Mouse (Mus musculus) myocyte (in vitro differentiated cells): Measurements from ENCODE around the gene Dpm2. TPM values are rescaled to one million over a fixed set of nuclear protein-coding genes. Genes with fewer than 3 reads are reported as not detected.

ENCODE experiments used
- H3K27me3 ChIP-seq: one replicate; pipeline ENCODE4 v1.6.1; 2011; ENCODE audit not compliant: control insufficient read depth, insufficient read depth, insufficient read length
- H3K36me3 ChIP-seq: one replicate; pipeline ENCODE4 v1.6.1; 2011; ENCODE audit not compliant: control insufficient read depth, insufficient read depth
- H3K4me2 ChIP-seq: one replicate; pipeline ENCODE4 v1.6.1; 2011; ENCODE audit warnings: low read depth, control low read depth
- H3K4me3 ChIP-seq: one replicate; pipeline ENCODE4 v1.5.1; 2011; ENCODE audit warnings: mild to moderate bottlenecking, control low read depth, moderate library complexity
- H3K79me2 ChIP-seq: one replicate; pipeline ENCODE4 v1.6.1; 2011; ENCODE audit not compliant: control insufficient read depth, insufficient read depth
- H3ac ChIP-seq: one replicate; pipeline ENCODE4 v1.6.1; 2011; ENCODE audit not compliant: control insufficient read depth, insufficient read length
- CEBPB ChIP-seq: IDR thresholded peaks from 2 replicates; pipeline ENCODE4 v1.6.1; 2011; ENCODE audit warnings: mild to moderate bottlenecking, moderate library complexity; ENCODE audit not compliant: poor library complexity, insufficient read depth, severe bottlenecking
- E2F4 ChIP-seq: IDR thresholded peaks from one replicate; pipeline ENCODE4 v1.6.1; 2011; ENCODE audit warnings: mild to moderate bottlenecking, control low read depth, moderate library complexity; ENCODE audit not compliant: insufficient read depth
- MAX ChIP-seq: IDR thresholded peaks from one replicate; pipeline ENCODE4 v1.6.1; 2011; ENCODE audit warnings: low read depth, mild to moderate bottlenecking, control low read depth
- MYOD1 ChIP-seq, 3 experiments: IDR thresholded peaks; one replicate each; pipeline ENCODE4 v1.6.1; 2011; ENCODE audit warnings: control low read depth in 2 of 3, low read depth in 2 of 3, mild to moderate bottlenecking in 2 of 3, moderate library complexity in 1 of 3; ENCODE audit not compliant: insufficient read length in 2 of 3, control insufficient read depth in 1 of 3
- MYOG ChIP-seq, 3 experiments: IDR thresholded peaks; one replicate each; pipeline ENCODE4 v1.6.1; 2011; ENCODE audit warnings: control low read depth in 2 of 3, low read depth in 2 of 3, mild to moderate bottlenecking in 2 of 3; ENCODE audit not compliant: insufficient read length in 2 of 3, control insufficient read depth in 1 of 3, insufficient read depth in 1 of 3
- POLR2A ChIP-seq: IDR thresholded peaks from one replicate; pipeline ENCODE4 v1.6.1; 2011; ENCODE audit warnings: low read depth, mild to moderate bottlenecking, control low read depth, moderate library complexity; ENCODE audit not compliant: insufficient read length
- POLR2AphosphoS2 ChIP-seq: IDR thresholded peaks from one replicate; pipeline ENCODE4 v1.6.1; 2011; ENCODE audit warnings: low read depth, control low read depth; ENCODE audit not compliant: insufficient read length
- REST ChIP-seq: IDR thresholded peaks from one replicate; pipeline ENCODE4 v1.6.1; 2011; ENCODE audit warnings: mild to moderate bottlenecking, control low read depth, moderate library complexity; ENCODE audit not compliant: insufficient read depth, insufficient read length
- SRF ChIP-seq: IDR thresholded peaks from one replicate; pipeline ENCODE4 v1.6.1; 2011; ENCODE audit warnings: low read depth; ENCODE audit not compliant: control insufficient read depth, insufficient read length
- TCF12 ChIP-seq: IDR thresholded peaks from one replicate; pipeline ENCODE4 v1.6.1; 2011; ENCODE audit warnings: mild to moderate bottlenecking, control low read depth; ENCODE audit not compliant: poor library complexity, insufficient read depth, severe bottlenecking
- TCF3 ChIP-seq: IDR thresholded peaks from one replicate; pipeline ENCODE4 v1.6.1; 2011; ENCODE audit warnings: low read depth, control low read depth; ENCODE audit not compliant: insufficient read length
- USF1 ChIP-seq: IDR thresholded peaks from one replicate; pipeline ENCODE4 v1.6.1; 2011; ENCODE audit warnings: low read depth, mild to moderate bottlenecking, control low read depth, moderate library complexity
- polyA plus RNA-seq: library from polyadenylated mRNA; unstranded; fragments of >200 nt; fragmentation: generic; extraction: Trizol; gene quantifications from one replicate; pipeline ENCODE4 v1.2.1, GENCODE M21; 2012; ENCODE audit warnings: missing spikeins

Dpm2 gene
- polyA plus RNA-seq, 1 experiment = 47.5 TPM

- TF ChIP-seq POLR2A = no peak
- TF ChIP-seq MAX = no peak
- no peak for TF ChIP-seq REST
- TF ChIP-seq POLR2AphosphoS2 = no peak
- no peak for TF ChIP-seq SRF
- no peak for TF ChIP-seq MYOG (IDR thresholded peaks at IDR 0.05; ENCODE audit: control insufficient read depth in 1 of 3, insufficient read depth in 1 of 3, insufficient read length in 2 of 3, low read depth in 2 of 3)
- TF ChIP-seq E2F4 = no peak
- TF ChIP-seq USF1 = no peak
- TF ChIP-seq TCF12 = no peak
- no peak for TF ChIP-seq MYOD1 (IDR thresholded peaks at IDR 0.05; ENCODE audit: control insufficient read depth in 1 of 3, insufficient read length in 2 of 3, low read depth in 2 of 3)
- peak overlapping the region; percentile 66 for H3K4me3 ChIP-seq
These were observed 38.2 kb downstream of the Dpm2 start for GRCm38 (mm10) chr2:32608778-32609435.

GRCm38 (mm10) chr2:32610610-32611229, 40.1 kb downstream of the Dpm2 start:
- Histone ChIP-seq H3K4me3 (no peak overlapping the region), H3K79me2 (peaks cover 11% of the 10 kb centered on the region), H3K27me3 (no peaks in the 10 kb centered on the region), H3ac (no peak overlapping the region), H3K4me2 (peak overlapping the region; percentile 49), H3K36me3 (peaks cover 21% of the 10 kb centered on the region)
- no peak for TF ChIP-seq MYOG (IDR thresholded peaks at IDR 0.05; ENCODE audit: control insufficient read depth in 1 of 3, insufficient read depth in 1 of 3, insufficient read length in 2 of 3, low read depth in 2 of 3)
- TF ChIP-seq USF1 = no peak
- no peak for TF ChIP-seq MYOD1 (IDR thresholded peaks at IDR 0.05; ENCODE audit: control insufficient read depth in 1 of 3, insufficient read length in 2 of 3, low read depth in 2 of 3)
- no peak for TF ChIP-seq POLR2A
- TF ChIP-seq CEBPB = no peak
- TF ChIP-seq POLR2AphosphoS2 = no peak
- no peak for TF ChIP-seq TCF3

More at GRCm38 (mm10) chr2:32608778-32609435, 38.2 kb downstream of the Dpm2 start:
- Histone ChIP-seq H3K4me2 (peak overlapping the region; percentile 94), H3K27me3 (no peaks in the 10 kb centered on the region), H3K36me3 (peaks cover 12% of the 10 kb centered on the region), H3ac (no peak overlapping the region), H3K79me2 (peaks cover 11% of the 10 kb centered on the region)

GRCm38 (mm10) chr2:32612274-32612673, 41.6 kb downstream of the Dpm2 start:
- Histone ChIP-seq H3K4me3 (no peak overlapping the region), H3K79me2 (peaks cover 11% of the 10 kb centered on the region), H3K27me3 (no peaks in the 10 kb centered on the region), H3K36me3 (peaks cover 31% of the 10 kb centered on the region), H3K4me2 (no peak overlapping the region), H3ac (no peak overlapping the region)
- TF ChIP-seq POLR2A (no peak), USF1 (no peak), REST (no peak), MAX (no peak), MYOG (IDR thresholded peaks at IDR 0.05; ENCODE audit: control insufficient read depth in 1 of 3, insufficient read depth in 1 of 3, insufficient read length in 2 of 3, low read depth in 2 of 3) (no peak)

- Histone ChIP-seq H3K27me3 (no peaks in the 10 kb centered on the region), H3K4me3 (no peak overlapping the region), H3ac (no peak overlapping the region), H3K79me2 (no peaks in the 10 kb centered on the region), H3K4me2 (no peak overlapping the region), H3K36me3 (peaks cover 34% of the 10 kb centered on the region)
- TF ChIP-seq E2F4 (no peak), TCF3 (no peak), CEBPB (no peak), REST (no peak), MYOG (IDR thresholded peaks at IDR 0.05; ENCODE audit: control insufficient read depth in 1 of 3, insufficient read depth in 1 of 3, insufficient read length in 2 of 3, low read depth in 2 of 3) (no peak), MYOD1 (IDR thresholded peaks at IDR 0.05; ENCODE audit: control insufficient read depth in 1 of 3, insufficient read length in 2 of 3, low read depth in 2 of 3) (no peak)
These were observed 46.5 kb downstream of the Dpm2 start for GRCm38 (mm10) chr2:32617109-32617508.

GRCm38 (mm10) chr2:32617601-32618000, 46.9 kb downstream of the Dpm2 start:
- H3K79me2 ChIP-seq = no peaks in the 10 kb centered on the region
- no peak overlapping the region for H3K4me3 ChIP-seq
- H3K36me3 ChIP-seq = peaks cover 34% of the 10 kb centered on the region
- no peak overlapping the region for H3ac ChIP-seq
- H3K4me2 ChIP-seq = no peak overlapping the region
- H3K27me3 ChIP-seq = no peaks in the 10 kb centered on the region
- TF ChIP-seq SRF (no peak), USF1 (no peak), POLR2AphosphoS2 (no peak), POLR2A (no peak), MAX (no peak), TCF3 (no peak), TCF12 (no peak), CEBPB (no peak), MYOD1 (IDR thresholded peaks at IDR 0.05; ENCODE audit: control insufficient read depth in 1 of 3, insufficient read length in 2 of 3, low read depth in 2 of 3) (no peak), MYOG (IDR thresholded peaks at IDR 0.05; ENCODE audit: control insufficient read depth in 1 of 3, insufficient read depth in 1 of 3, insufficient read length in 2 of 3, low read depth in 2 of 3) (no peak), REST (no peak), E2F4 (no peak)
